9 mouse cellular contexts compared by ENCODE assay signal in the genomic region with DNA sequence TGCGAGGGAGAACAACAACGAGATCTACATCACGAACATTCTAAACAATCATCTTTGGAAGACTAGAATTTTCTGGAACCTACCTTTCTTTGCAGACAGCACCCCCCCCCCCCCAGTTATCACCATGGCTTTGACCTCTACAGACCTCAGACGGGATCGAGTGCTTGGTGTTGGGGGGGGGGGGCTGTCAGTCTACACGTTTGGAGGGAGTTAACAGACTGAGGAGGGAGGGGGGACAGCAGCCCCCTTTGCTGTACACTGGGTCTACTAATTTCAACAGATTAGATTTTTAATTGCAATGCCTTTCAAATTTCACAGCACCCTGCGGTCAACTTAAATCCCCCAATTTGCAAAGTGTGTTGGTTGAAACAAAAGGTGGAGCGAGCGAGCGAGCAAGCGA. TPM values are rescaled to one million over a fixed set of nuclear protein-coding genes. Genes with fewer than 3 reads are reported as not detected.
DNase-seq lines count a peak whose midpoint lies in the region; ATAC-seq lines count a peak whose summit lies in the region.
"Had no signal": no experiment of that assay in that cellular context is flagged by ENCODE, and none has a peak within 500 bp of the region (broad histone marks: within the 10 kb centered on the region; RNA-seq: fewer than 3 reads in every experiment).

No protein-coding gene starts in this region.

- no peaks in the 10 kb centered on the region for H3K9me3 ChIP-seq in heart, embryonic 16.5 days (replicated peaks; ENCODE audit: control insufficient read depth, low read length)
- no peaks in the 10 kb centered on the region for H3K9me3 ChIP-seq in embryonic facial prominence, embryonic 11.5 days (replicated peaks; ENCODE audit: control insufficient read depth, low read length)
- H3K9me3 ChIP-seq in hindbrain, embryonic 10.5 days = no peaks in the 10 kb centered on the region
- no peaks in the 10 kb centered on the region for H3K9me3 ChIP-seq in midbrain, embryonic 12.5 days

- H3K4me1 ChIP-seq in heart, embryonic 16.5 days (ENCODE audit: control insufficient read depth, insufficient read depth, low read length) = peaks cover 34% of the 10 kb centered on the region
- H3K4me1 ChIP-seq in embryonic facial prominence, embryonic 11.5 days (ENCODE audit: control insufficient read depth, insufficient read depth, low read length) = no peaks in the 10 kb centered on the region
- peaks cover 49% of the 10 kb centered on the region for H3K4me1 ChIP-seq in hindbrain, embryonic 10.5 days (replicated peaks)
- H3K4me1 ChIP-seq in midbrain, embryonic 12.5 days = peaks cover 33% of the 10 kb centered on the region

- WGBS in heart, embryonic 16.5 days = 55% methylated on average over 11 of the region's 11 CpGs
- 26% methylated on average over 11 of the region's 11 CpGs for WGBS in embryonic facial prominence, embryonic 11.5 days
- WGBS in hindbrain, embryonic 10.5 days = 28% methylated on average over 11 of the region's 11 CpGs
- 24% methylated on average over 11 of the region's 11 CpGs for WGBS in midbrain, embryonic 12.5 days

- H3K4me2 ChIP-seq in heart, embryonic 16.5 days (ENCODE audit: low read depth, low read length) = peak overlapping the region; percentile 12; the same call in 1 of the 2 replicates
- H3K4me2 ChIP-seq in embryonic facial prominence, embryonic 11.5 days (ENCODE audit: low read depth, low read length) = no peak overlapping the region
- peak overlapping the region; percentile 45 for H3K4me2 ChIP-seq in midbrain, embryonic 12.5 days (replicated peaks)

- H3K27ac ChIP-seq in heart, embryonic 16.5 days (ENCODE audit: low read length) = peak overlapping the region; percentile 91
- peak overlapping the region; percentile 22; the same call in 1 of the 2 replicates for H3K27ac ChIP-seq in embryonic facial prominence, embryonic 11.5 days (replicated peaks; ENCODE audit: low read depth, low read length)
- peak overlapping the region; percentile 62 for H3K27ac ChIP-seq in hindbrain, embryonic 10.5 days
- 0 out of 2 replicates have a peak overlapping the region, but pooled peaks have one; percentile 7 for H3K27ac ChIP-seq in midbrain, embryonic 12.5 days (replicated peaks)

- H3K9ac ChIP-seq in heart, embryonic 16.5 days (ENCODE audit: low read length) = no peak overlapping the region
- no peak overlapping the region; the same call in 1 of the 2 replicates for H3K9ac ChIP-seq in embryonic facial prominence, embryonic 11.5 days (replicated peaks; ENCODE audit: low read length)
- no peak overlapping the region for H3K9ac ChIP-seq in midbrain, embryonic 12.5 days (replicated peaks)

- no peak for DNase-seq in heart, postnatal 4 days
- DNase-seq in embryonic facial prominence, embryonic 11.5 days (ENCODE audit: low spot score) = no peak
- DNase-seq in hindbrain, embryonic 10.5 days (ENCODE audit: low spot score) = no peak
- DNase-seq in thymus, postnatal 0 days (ENCODE audit: low spot score) = no peak
- DNase-seq in left cerebral cortex, postnatal 25 days (ENCODE audit: low spot score in 2 of 2) = no peak
- DNase-seq in thymus, postnatal 14 days = no peak

- no peak overlapping the region for H3K4me3 ChIP-seq in heart, embryonic 16.5 days (ENCODE audit: low read length)
- no peak overlapping the region for H3K4me3 ChIP-seq in embryonic facial prominence, embryonic 11.5 days (ENCODE audit: low read depth, low read length)
- H3K4me3 ChIP-seq in hindbrain, embryonic 10.5 days = peak overlapping the region; percentile 30
- peak overlapping the region; percentile 15; the same call in 1 of the 2 replicates for H3K4me3 ChIP-seq in midbrain, embryonic 12.5 days

- no peaks in the 10 kb centered on the region for H3K36me3 ChIP-seq in heart, embryonic 16.5 days (ENCODE audit: control insufficient read depth, insufficient read depth)
- H3K36me3 ChIP-seq in embryonic facial prominence, embryonic 11.5 days (replicated peaks; ENCODE audit: control insufficient read depth, insufficient read depth, low read depth, low read length) = no peaks in the 10 kb centered on the region
- H3K36me3 ChIP-seq in hindbrain, embryonic 10.5 days = no peaks in the 10 kb centered on the region
- no peaks in the 10 kb centered on the region for H3K36me3 ChIP-seq in midbrain, embryonic 12.5 days

- no peaks in the 10 kb centered on the region for H3K27me3 ChIP-seq in heart, embryonic 16.5 days (ENCODE audit: control insufficient read depth, insufficient read depth, low read length)
- no peaks in the 10 kb centered on the region for H3K27me3 ChIP-seq in embryonic facial prominence, embryonic 11.5 days (ENCODE audit: control insufficient read depth, insufficient read depth, low read length)
- H3K27me3 ChIP-seq in hindbrain, embryonic 10.5 days (ENCODE audit: insufficient read depth, poor library complexity, severe bottlenecking) = peaks cover 32% of the 10 kb centered on the region; the same call in 1 of the 2 replicates
- peaks cover 20% of the 10 kb centered on the region for H3K27me3 ChIP-seq in midbrain, embryonic 12.5 days
- H3K27me3 ChIP-seq: CH12.LX had no signal

- ATAC-seq in heart, embryonic 16.5 days (replicated peaks; ENCODE audit: extremely low read depth, insufficient read depth, low FRiP score) = no peak
- no peak for ATAC-seq in embryonic facial prominence, embryonic 11.5 days (replicated peaks; ENCODE audit: insufficient number of reproducible peaks, low FRiP score, low TSS enrichment, low read depth)
- ATAC-seq in midbrain, embryonic 12.5 days (ENCODE audit: low FRiP score, low read depth) = no peak

- intact Hi-C loops in left cerebral cortex, postnatal 25 days (cut with DNase I) = no loop called here

RNA-seq across cellular contexts. Expression of a gene that starts 20.3 kb away (rescaled TPM):
- 5.3 and 5.7 TPM in 2 replicates for polyA plus RNA-seq in heart, embryonic 16.5 days (2015; fragmentation: Nextera tagmentation; extraction: Ambion mirVana)
- total RNA-seq in heart, postnatal 4 days (2021) = 10 to 100 TPM; 16.6 to 19.0 TPM
- polyA plus RNA-seq in embryonic facial prominence, embryonic 11.5 days (2014; fragmentation: Nextera tagmentation; extraction: Ambion mirVana) = 1.1 and 1.6 TPM in 2 replicates
- polyA plus RNA-seq in hindbrain, embryonic 10.5 days (2016; fragmentation: Nextera tagmentation; extraction: Ambion mirVana) = 1.0 and 1.9 TPM in 2 replicates
- polyA plus RNA-seq in midbrain, embryonic 12.5 days (2016; fragmentation: Nextera tagmentation; extraction: Ambion mirVana) = 4.2 and 5.3 TPM in 2 replicates
- 0.72 and 0.85 TPM in 2 replicates for polyA plus RNA-seq in thymus, postnatal 0 days (2015; fragmentation: Nextera tagmentation; extraction: Ambion mirVana)
- 100 to 1,000 TPM; 112 to 117 TPM for total RNA-seq in left cerebral cortex, postnatal 25 days (2021)

Comparison
In these comparisons a context has a peak if more than half of its experiments do, and no peak if none do; other contexts are left out.
1. H3K27ac ChIP-seq: peak in every context shown above with its lines; median percentile 91 in heart, embryonic 16.5 days; 62 in hindbrain, embryonic 10.5 days; 22 in embryonic facial prominence, embryonic 11.5 days; 7 in midbrain, embryonic 12.5 days.
2. H3K4me3 ChIP-seq: peak in hindbrain, embryonic 10.5 days (single experiment) and midbrain, embryonic 12.5 days (single experiment); none in heart, embryonic 16.5 days (single experiment) and embryonic facial prominence, embryonic 11.5 days (single experiment).